Mouse (Mus musculus): ENCODE measurements around the gene Glyat.
"Not testable (repeated sequence)": the region's sequence is repeated elsewhere in the genome, so short reads cannot be mapped to it uniquely, and the experiment has no call there.

Glyat gene

GRCm38 (mm10) chr19:12633176-12633575 is at the start of gene Glyat:
Gene Glyat (plus strand): TSS chr19:12633308.
- no peak for DNase-seq

GRCm38 (mm10) chr19:12585310-12585709 is 47.8 kb upstream of the Glyat start:
- DNase-seq: no peak

- peak; percentile 43 to 65 for DNase-seq
These were observed 41.2 kb upstream of the Glyat start for GRCm38 (mm10) chr19:12591908-12592307.

DNA sequence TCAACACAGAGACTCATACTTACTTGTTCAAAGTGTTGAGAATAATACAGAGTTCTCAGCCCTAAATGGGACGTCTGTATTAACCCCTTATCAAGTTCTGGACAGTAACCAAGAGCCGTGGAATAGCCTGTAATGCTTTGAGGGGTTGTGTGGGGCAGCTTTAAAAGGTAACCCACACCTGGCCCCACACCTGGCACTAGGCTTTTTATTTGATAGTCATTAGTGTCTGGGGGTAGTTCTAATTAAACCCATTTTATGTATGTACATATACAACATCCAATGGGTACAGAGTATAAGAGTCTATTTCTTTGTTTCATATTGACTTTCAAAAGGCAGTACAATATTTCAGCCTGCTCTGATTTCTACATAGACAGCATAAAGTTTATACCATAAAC is 38.0 kb upstream of the Glyat start:
- DNase-seq: no peak

DNA sequence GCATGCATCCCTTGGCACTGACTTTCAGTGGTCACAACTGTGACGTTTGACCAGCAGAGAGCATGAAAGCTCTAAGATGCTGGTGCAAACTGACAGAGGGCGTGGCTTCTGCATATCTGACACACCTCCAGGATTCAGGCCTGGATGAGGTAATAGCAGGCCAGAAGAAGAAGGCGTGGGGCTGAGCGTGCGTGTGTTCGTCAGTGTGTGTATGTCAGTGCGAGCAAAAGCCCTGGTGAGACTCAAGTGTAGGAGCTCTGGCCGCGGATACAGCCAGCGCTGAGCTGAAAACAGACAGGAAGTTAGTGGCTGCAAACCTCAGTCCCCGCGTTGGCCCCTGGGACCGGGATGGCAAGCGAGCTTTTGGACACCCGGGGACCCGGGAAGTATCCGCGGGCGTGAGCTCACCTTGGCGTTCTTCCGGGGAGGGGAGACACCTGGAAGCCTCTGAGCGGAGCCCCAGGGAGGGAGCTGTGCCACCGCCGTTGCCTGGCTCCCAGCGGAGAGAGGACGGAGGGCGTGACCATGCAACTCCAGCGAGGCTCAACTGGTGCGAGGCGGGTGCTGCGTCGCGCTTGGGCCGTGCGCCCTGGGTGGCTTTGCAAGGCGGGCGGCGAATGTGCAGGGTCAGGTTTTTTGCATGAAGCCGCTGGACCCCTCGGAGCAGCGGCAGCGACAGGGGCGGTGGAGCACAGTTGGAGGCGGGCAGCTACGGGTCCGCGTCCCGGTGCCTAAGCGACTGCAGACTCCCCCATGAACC is 37.4 kb upstream of the Glyat start:
- peak; percentile 61 to 67 for DNase-seq

DNA sequence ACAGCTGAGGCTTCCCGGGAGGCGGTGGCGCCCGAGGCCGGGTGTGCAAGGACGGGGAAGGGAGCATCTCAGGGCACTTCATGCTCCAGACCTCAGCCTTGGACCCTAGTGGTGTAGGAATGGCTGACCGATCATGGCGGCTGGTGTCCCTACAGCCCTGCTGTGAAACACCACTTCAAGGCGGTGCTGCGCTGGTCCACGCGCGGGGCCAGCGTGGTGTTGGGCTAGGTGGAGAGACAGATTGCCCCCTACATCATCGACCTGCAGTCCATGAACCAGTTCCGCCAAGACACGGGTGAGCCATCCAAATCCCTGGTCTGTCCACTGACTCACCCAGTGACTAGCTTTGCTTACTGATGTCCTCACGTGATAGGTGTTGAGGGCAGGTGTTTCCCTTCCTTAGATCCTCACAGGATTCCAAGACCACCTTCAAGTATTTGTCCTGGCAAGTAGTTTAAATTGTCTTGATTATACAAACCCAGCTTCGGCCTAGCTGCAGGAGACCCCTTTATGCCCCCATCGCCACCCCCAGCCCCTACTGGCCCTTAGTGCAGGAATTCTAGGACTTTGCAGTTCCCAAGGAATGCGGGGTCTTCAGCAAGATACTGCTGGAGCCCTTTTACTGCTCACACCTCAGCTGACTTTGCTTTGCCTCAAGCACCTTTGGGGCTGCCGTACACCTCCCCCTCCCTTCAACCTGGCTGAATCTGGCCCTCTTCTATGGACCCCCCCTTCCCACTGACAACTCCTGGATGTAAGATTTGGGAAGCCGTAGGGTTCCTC is 36.6 kb upstream of the Glyat start:
- peak; percentile 15 to 38 for DNase-seq

- DNase-seq: no peak
These were observed 36.1 kb upstream of the Glyat start for GRCm38 (mm10) chr19:12597073-12597405.

GRCm38 (mm10) chr19:12598674-12599073 is 34.4 kb upstream of the Glyat start:
- DNase-seq: no peak

- DNase-seq: no peak
These were observed 33.4 kb upstream of the Glyat start, which contains the start of gene Gm4952 for GRCm38 (mm10) chr19:12599674-12600073. Gene Gm4952 (plus strand): TSS chr19:12599974.

DNA sequence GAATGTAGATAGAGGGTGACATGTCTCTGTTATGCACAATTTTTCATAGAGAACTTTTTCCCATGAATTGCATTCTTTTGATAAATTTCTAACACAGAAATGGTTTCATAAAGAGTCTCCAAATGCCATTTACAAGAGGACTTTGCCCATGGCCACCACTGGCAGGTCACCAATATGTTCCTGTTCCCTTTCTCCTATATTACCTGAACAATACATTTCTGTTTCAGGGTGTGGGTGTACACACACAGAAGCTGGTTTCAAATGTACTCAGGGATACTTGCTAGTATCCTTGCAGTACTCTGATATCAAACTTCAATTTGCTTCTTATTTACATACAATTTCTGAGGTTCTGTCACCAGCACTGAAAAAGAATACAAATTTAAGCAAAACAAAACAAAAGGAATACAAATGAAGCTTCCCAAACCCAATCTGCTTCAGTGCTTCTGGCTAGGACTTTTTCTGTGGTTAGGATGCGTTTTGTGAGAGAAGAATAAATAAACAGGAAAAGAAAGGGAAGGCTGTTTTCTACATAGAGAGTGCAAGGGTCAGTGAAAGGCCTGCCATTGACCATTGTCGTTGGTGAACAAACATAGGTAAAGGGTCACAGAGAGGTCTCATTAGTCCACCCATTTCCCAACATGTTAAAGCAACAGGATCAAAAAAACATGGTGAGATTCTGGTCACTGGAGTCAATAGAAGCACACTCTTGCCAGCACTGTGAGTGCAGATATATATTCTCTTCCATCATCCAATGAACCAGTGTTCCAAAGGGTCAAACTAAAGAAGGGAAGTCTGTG is 32.2 kb upstream of the Glyat start:
- no peak for DNase-seq

- DNase-seq: no peak
These were observed 24.8 kb upstream of the Glyat start for GRCm38 (mm10) chr19:12608336-12608735.

GRCm38 (mm10) chr19:12613646-12614045 is 19.5 kb upstream of the Glyat start:
- no peak for DNase-seq

- no peak for DNase-seq
These were observed 1.2 kb downstream of the Glyat start for GRCm38 (mm10) chr19:12634259-12634658.

DNA sequence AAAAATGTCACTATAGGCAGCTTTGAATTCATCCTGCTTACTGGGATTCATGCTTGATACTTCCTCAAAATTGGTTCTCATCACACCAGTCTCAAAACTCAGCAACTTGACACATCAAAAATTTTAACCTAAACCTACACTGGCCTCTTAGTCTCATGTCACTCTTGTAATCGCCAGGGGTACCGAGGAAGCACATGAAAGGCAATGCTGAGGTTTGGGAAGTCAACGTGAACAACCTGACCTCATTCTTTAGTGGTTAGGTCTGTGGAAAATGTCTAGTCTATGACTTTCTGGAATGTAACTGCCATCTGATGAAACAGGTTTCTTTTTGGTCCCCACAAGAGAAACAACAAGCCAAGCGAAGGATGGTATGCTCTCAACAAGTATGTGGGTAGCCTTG is 1.9 kb downstream of the Glyat start:
- no peak for DNase-seq

GRCm38 (mm10) chr19:12636863-12637262 is 3.8 kb downstream of the Glyat start:
- DNase-seq: no peak

DNA sequence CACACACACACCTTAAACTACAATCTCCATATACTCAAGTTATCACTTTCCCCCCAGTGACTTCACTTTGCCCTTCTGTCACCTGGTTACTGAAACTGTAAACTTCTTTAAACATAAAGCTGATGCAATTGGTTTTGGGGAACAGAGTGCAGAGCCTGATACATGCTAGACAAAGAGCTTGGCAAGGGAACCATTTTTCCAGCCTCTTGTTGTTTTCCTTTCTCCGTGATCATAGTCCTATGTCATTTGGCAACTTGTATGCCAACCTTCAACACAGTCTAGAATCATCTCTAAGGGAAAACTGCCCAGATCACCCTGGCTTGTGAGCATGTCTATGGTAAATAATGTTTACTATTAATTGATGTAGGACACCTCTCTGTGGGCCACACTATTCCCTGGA is 4.9 kb downstream of the Glyat start:
- DNase-seq: no peak

GRCm38 (mm10) chr19:12649511-12649910 is 16.4 kb downstream of the Glyat start:
- no peak for DNase-seq

DNA sequence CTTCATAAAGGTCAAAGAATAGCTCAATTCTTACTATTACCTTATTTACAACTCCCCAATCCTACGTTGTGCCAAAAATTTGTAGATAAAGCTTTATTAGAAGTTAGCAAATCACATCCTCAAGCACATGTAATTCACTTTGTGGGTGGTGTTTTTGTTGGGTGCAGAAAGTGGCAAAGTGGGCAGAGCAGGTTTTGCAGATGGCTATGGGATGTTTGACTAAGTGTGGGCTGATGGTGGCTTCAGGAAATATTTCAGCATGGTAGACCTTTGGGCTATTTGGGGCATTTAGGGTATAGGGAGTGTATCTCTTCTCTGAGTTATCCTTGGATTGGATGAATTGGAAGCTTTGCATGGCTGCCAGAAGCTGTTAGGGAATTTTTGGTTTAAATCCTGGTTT is 33.0 kb downstream of the Glyat start:
- DNase-seq: no peak

DNA sequence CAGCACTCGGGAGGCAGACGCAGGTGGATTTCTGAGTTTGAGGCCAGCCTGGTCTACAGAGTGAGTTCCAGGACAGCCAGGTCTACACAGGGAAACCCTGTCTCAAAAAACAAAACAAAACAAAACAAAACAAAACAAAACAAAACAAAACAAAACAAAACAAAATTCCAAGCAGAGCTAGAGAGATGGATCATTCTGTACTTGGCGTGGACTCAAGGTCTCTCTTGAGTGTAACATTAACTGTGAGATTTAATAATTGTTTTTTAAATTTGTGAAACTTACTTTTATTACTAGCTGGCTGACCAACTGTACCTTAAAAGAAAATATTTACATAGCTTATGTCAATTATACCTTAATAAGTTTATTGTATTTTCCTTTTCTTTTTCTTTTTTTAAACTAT is 35.5 kb downstream of the Glyat start:
- DNase-seq: not testable (repeated sequence)

DNA sequence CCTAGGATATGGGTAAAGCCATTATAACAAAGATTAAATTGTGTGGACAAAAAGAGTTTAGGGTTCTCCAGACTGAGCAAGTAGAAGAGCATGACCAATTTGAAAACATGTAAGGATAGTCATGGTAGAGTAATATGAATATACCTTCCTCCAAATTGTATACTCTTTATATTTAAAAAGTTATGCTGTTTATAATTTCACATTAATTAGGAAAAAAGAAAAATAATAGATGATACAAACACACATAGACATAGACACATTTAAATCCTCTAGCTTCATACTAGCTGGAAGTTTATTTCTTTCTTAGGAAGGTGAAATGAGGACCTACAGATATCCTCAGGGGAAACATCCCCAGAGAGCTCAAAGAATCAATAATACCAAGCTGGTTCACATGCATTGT is 37.0 kb downstream of the Glyat start, which contains the start of gene Olfr1442:
TSS of gene Olfr1442 (plus strand) at position 301 of the 400 bp plus-strand sequence.
- no peak for DNase-seq

DNA sequence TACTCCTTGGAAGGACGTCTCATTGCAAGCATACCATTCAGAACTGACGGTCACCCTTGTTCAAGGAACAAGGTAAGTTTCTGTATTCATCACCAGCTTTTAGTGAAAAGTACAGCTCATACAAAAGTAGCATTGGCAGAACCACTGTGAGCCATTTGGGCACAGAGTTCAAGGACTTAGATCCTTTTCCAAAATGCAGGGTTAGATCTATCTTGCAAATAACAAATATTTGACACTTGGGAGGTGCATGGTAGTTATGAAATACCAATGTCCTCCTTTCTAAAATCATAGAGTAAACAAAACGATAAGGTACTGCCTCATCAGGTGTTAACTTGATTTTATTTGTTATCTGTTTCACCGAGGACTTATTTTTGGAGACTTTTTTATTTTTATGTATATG is 37.9 kb downstream of the Glyat start:
- DNase-seq: no peak

- no peak for DNase-seq
These were observed 44.7 kb downstream of the Glyat start, which contains the start of gene Olfr1443 for GRCm38 (mm10) chr19:12677812-12678211. Gene Olfr1443 (plus strand): TSS chr19:12678112.

GRCm38 (mm10) chr19:12684638-12685037 is 51.5 kb downstream of the Glyat start:
- no peak for DNase-seq
